Mouse (Mus musculus) lung, adult 2 months (tissue): ENCODE data around the gene Gm43064.

Experiments used
- CTCF ChIP-seq: fragments of 200-500 bp; IDR thresholded peaks from 2 replicates; pipeline ENCODE4 v1.5.1; 2011; ENCODE audit warnings: mild to moderate bottlenecking, low read length, control low read depth; ENCODE audit not compliant: insufficient read depth
- POLR2A ChIP-seq: fragments of 200-500 bp; IDR thresholded peaks from 2 replicates; pipeline ENCODE4 v1.6.1; 2011; ENCODE audit warnings: low read depth, mild to moderate bottlenecking, control low read depth, low read length, borderline replicate concordance; ENCODE audit errors: extremely low read depth

DNA sequence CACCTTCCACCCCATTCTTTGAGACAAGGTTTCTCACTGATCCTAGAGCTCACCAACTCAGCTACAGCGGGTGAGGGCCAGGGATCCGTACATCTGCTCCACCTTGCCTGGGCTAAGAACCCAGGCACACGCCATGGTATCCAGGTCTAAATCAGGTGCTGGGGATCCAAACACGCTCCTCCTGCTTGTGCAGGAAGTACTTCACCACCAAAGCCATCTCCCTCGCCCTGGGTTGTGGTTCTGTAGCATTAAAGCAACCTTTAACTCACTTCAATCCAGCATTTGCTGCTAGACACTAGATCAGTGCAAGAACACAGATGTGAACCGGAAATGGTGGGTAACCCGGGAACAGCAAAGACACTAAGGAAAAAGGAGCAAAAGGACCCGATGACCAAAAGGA, 42.5 kb downstream of the Gm43064 start:
- TF ChIP-seq POLR2A (no peak), CTCF (no peak)
